Mouse (Mus musculus) neural tube, embryonic 13.5 days (tissue): ENCODE data around the gene Lipt2. TPM values are rescaled to one million over a fixed set of nuclear protein-coding genes. Genes with fewer than 3 reads are reported as not detected.

Experiments
- ATAC-seq: fragments of 200-750 bp; cut with Nextera tagmentation; 2 replicates; pipeline ENCODE4 v1.8.0; 2017; ENCODE audit warnings: low read depth, mild to moderate bottlenecking, moderate TSS enrichment, moderate library complexity
- H3K27ac ChIP-seq: fragments of 300-500 bp; sonication (generic); replicated peaks from 2 replicates; pipeline ENCODE4 v1.5.1; 2015; ENCODE audit warnings: moderate library complexity, mild to moderate bottlenecking, inconsistent platforms
- H3K27me3 ChIP-seq: fragments of 300-500 bp; sonication (generic); 2 replicates; pipeline ENCODE4 v1.6.1; 2015; ENCODE audit warnings: mild to moderate bottlenecking, inconsistent platforms
- H3K36me3 ChIP-seq: fragments of 300-500 bp; sonication (generic); 2 replicates; pipeline ENCODE4 v1.6.1; 2015; ENCODE audit warnings: mild to moderate bottlenecking, inconsistent platforms
- H3K4me1 ChIP-seq: fragments of 300-500 bp; sonication (generic); replicated peaks from 2 replicates; pipeline ENCODE4 v1.6.1; 2015; ENCODE audit warnings: inconsistent platforms
- H3K4me2 ChIP-seq: fragments of 300-500 bp; sonication (generic); 2 replicates; pipeline ENCODE4 v1.6.1; 2015; ENCODE audit warnings: inconsistent platforms, mild to moderate bottlenecking, moderate library complexity
- H3K4me3 ChIP-seq: fragments of 300-500 bp; sonication (generic); 2 replicates; pipeline ENCODE4 v1.5.1; 2015; ENCODE audit warnings: mild to moderate bottlenecking, inconsistent platforms
- H3K9ac ChIP-seq: fragments of 300-500 bp; sonication (generic); 2 replicates; pipeline ENCODE4 v1.6.1; 2015; ENCODE audit warnings: moderate library complexity, mild to moderate bottlenecking, inconsistent platforms
- H3K9me3 ChIP-seq: fragments of 300-500 bp; sonication (generic); 2 replicates; pipeline ENCODE4 v1.6.1; 2016; ENCODE audit warnings: inconsistent platforms
- WGBS: fragments of 180-500 bp; shearing (Covaris S2); methylation state at CpG from one replicate; pipeline ENCODE4 v1.1.7; 2015; 5-methylcytosine and 5-hydroxymethylcytosine counted together
- polyA plus RNA-seq: library from polyadenylated mRNA; unstranded; fragments of >200 nt; fragmentation: Nextera tagmentation; extraction: Ambion mirVana; gene quantifications from 2 replicates; pipeline ENCODE4 v1.2.1, GENCODE M21; 2015

Lipt2 gene
- polyA plus RNA-seq, 1 experiment from 2014 or later, result 19.5 TPM

DNA sequence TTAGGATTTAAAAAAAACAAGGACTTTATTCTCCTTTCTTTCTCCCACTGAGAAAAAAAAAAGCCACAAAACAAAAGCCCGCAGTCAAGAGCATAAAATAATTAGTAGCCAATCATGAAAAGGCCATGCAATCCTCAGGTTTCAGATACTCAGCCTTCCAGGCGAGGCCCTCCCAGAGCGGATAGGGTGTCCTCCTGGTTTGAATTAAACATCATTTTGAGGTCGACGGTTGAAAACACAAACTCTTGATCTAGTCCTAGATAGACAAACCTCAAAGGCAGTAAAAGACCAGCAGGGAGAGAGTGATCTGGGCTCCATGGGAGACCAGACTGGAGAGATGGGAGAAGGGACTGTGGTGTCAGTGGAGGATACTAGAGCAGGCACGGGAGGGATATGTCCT is 45.8 kb downstream of the Lipt2 start:
- Histone ChIP-seq H3K4me2 (no peak overlapping the region), H3K4me3 (no peak overlapping the region), H3K9me3 (no peaks in the 10 kb centered on the region), H3K27ac (no peak overlapping the region), H3K36me3 (no peaks in the 10 kb centered on the region), H3K27me3 (no peaks in the 10 kb centered on the region), H3K4me1 (no peaks in the 10 kb centered on the region), H3K9ac (no peak overlapping the region)
- no peak for ATAC-seq
- WGBS, result 70% methylated on average over 6 of the region's 6 CpGs

DNA sequence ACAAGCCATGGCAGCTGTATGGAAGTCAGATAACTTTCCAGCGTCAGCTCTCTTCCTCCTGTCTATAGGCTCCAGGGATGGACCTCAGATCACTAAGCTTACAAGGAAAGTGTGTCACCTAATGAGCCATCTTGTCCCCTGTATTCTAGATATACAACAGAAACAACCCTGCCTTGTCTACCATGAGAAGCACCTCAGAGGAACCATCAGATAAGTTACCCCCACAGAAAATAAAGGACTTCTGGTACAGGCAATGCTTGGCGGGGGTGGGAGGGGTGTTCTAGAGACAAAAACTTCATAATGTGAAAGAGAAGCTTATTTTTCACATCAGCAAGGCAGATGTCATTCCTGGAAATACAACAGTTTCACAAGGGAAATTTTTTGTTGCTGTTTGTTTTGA is 47.1 kb downstream of the Lipt2 start:
- 89% methylated on average over 2 of the region's 2 CpGs for WGBS
- Histone ChIP-seq H3K4me2 (no peak overlapping the region), H3K9me3 (no peaks in the 10 kb centered on the region), H3K9ac (no peak overlapping the region), H3K36me3 (no peaks in the 10 kb centered on the region), H3K27ac (no peak overlapping the region), H3K4me1 (no peaks in the 10 kb centered on the region), H3K4me3 (no peak overlapping the region), H3K27me3 (no peaks in the 10 kb centered on the region)
- ATAC-seq, result no peak

DNA sequence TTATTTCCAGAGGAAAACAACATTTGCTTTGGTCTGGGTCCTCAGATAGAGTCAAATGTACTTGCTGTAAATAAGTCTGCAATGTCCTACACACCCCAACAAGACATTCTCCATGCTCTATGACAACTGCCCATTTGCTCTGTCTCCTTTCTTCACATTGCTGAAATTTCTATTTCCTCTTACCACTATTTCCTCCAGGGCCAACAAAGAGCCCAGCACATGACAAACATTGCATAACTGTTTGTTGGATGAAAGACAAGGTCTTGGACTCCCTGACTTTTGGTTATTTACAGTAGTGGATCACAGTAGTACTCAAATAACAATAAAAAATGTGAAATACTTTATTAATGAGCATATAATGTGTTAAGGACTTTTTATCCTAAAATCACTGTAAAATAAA is 48.8 kb downstream of the Lipt2 start:
- ATAC-seq, result no peak
- Histone ChIP-seq H3K27me3 (no peaks in the 10 kb centered on the region), H3K36me3 (no peaks in the 10 kb centered on the region), H3K4me2 (no peak overlapping the region), H3K9me3 (no peaks in the 10 kb centered on the region), H3K9ac (no peak overlapping the region), H3K27ac (no peak overlapping the region), H3K4me3 (no peak overlapping the region), H3K4me1 (no peaks in the 10 kb centered on the region)

Other genes starting within 250 kb of the Lipt2 start
- gene Rnf169, start 178.8 kb upstream of the Lipt2 start, polyA plus RNA-seq, result 4.5 and 4.8 TPM in 2 replicates
- gene Chrdl2, start 153.1 kb upstream of the Lipt2 start, polyA plus RNA-seq, result 0.25 TPM in 1 of 2 replicates, not detected in the other
- 35.3 and 38.8 TPM in 2 replicates for gene Pold3, start 37.7 kb upstream of the Lipt2 start, polyA plus RNA-seq
- 0.39 and 1.7 TPM in 2 replicates for gene Kcne3, start 17.2 kb downstream of the Lipt2 start, polyA plus RNA-seq
- 19.7 and 20.5 TPM in 2 replicates for gene Pgm2l1, start 68.1 kb downstream of the Lipt2 start, polyA plus RNA-seq
- 10.4 and 11.4 TPM in 2 replicates for gene P4ha3, start 126.2 kb downstream of the Lipt2 start, polyA plus RNA-seq
- gene C2cd3, start 213.0 kb downstream of the Lipt2 start, polyA plus RNA-seq, result 21.2 and 22.4 TPM in 2 replicates
- 140 and 142 TPM in 2 replicates for gene Ppme1, start 213.0 kb downstream of the Lipt2 start, polyA plus RNA-seq